Mouse (Mus musculus): ENCODE measurements at regions not wholly inside any gene's neighbourhood (a gene's known extent, or its start where the extent isn't known, plus 50 kb on each side); places are given as distances from the start of the nearest gene placed in this dataset.

GRCm38 (mm10) chr9:92767532-92767931 lies 225.5 kb downstream of the Plod2 start:
- Histone ChIP-seq H3K4me3 (ENCODE audit: low read depth, low read length) (no peak overlapping the region), H3K9ac (replicated peaks; ENCODE audit: low read length, poor library complexity, severe bottlenecking) (no peak overlapping the region), H3K9me3 (ENCODE audit: low read length) (no peaks in the 10 kb centered on the region), H3K27ac (ENCODE audit: low read depth, low read length) (no peak overlapping the region), H3K4me2 (ENCODE audit: low read depth, low read length, poor library complexity, severe bottlenecking) (no peak overlapping the region), H3K4me1 (ENCODE audit: insufficient read depth, low read length) (no peaks in the 10 kb centered on the region), H3K27me3 (ENCODE audit: insufficient read depth, low read length) (no peaks in the 10 kb centered on the region), H3K36me3 (ENCODE audit: insufficient read depth, low read length) (no peaks in the 10 kb centered on the region)
- DNase-seq (ENCODE audit: low spot score), result no peak
- ATAC-seq (ENCODE audit: low FRiP score), result no peak
- no peak for TF ChIP-seq CTCF (IDR thresholded peaks at IDR 0.05)

DNA sequence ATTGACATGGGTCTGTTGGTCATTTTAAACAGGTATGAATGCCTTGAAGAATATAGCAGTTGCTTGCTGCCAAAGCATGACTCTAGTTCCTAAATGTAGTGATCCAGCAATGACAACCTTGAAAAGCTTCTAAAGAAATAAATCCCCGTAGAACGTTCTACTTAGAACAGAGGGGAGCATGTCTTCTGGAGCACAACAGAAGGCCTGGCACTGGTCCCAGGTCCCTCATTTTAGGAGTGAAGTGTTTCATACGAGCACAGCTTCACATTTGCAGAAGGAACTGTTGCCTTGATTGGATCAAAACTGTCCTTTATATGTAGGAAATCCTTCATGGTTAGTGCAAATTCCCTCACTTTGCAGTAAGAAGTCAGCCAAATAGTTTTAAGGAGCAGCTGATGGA lies 226.4 kb downstream of the Plod2 start:
- DNase-seq (ENCODE audit: low spot score), result no peak
- H3K9ac ChIP-seq (replicated peaks; ENCODE audit: low read length, poor library complexity, severe bottlenecking), result no peak overlapping the region
- 67% methylated on average over 3 of the region's 3 CpGs for WGBS
- H3K4me2 ChIP-seq (ENCODE audit: low read depth, low read length, poor library complexity, severe bottlenecking), result no peak overlapping the region
- ATAC-seq (ENCODE audit: low FRiP score), result no peak
- no peaks in the 10 kb centered on the region for H3K27me3 ChIP-seq (ENCODE audit: insufficient read depth, low read length)
- H3K27ac ChIP-seq (ENCODE audit: low read depth, low read length), result no peak overlapping the region
- no peaks in the 10 kb centered on the region for H3K36me3 ChIP-seq (ENCODE audit: insufficient read depth, low read length)
- no peak for TF ChIP-seq CTCF (IDR thresholded peaks at IDR 0.05)
- H3K4me1 ChIP-seq (ENCODE audit: insufficient read depth, low read length), result no peaks in the 10 kb centered on the region
- no peak overlapping the region for H3K4me3 ChIP-seq (ENCODE audit: low read depth, low read length)
- H3K9me3 ChIP-seq (ENCODE audit: low read length), result no peaks in the 10 kb centered on the region

- no peaks in the 10 kb centered on the region for H3K27me3 ChIP-seq (ENCODE audit: insufficient read depth, low read length)
- no peak overlapping the region for H3K4me2 ChIP-seq (ENCODE audit: low read depth, low read length, poor library complexity, severe bottlenecking)
- no peak overlapping the region for H3K27ac ChIP-seq (ENCODE audit: low read depth, low read length)
- H3K9ac ChIP-seq (replicated peaks; ENCODE audit: low read length, poor library complexity, severe bottlenecking), result no peak overlapping the region
- ATAC-seq (ENCODE audit: low FRiP score) (no peak), DNase-seq (ENCODE audit: low spot score) (no peak)
- H3K36me3 ChIP-seq (ENCODE audit: insufficient read depth, low read length), result no peaks in the 10 kb centered on the region
- peak; percentile 52 for TF ChIP-seq CTCF (IDR thresholded peaks at IDR 0.05)
- H3K4me1 ChIP-seq (ENCODE audit: insufficient read depth, low read length), result no peaks in the 10 kb centered on the region
- H3K9me3 ChIP-seq (ENCODE audit: low read length), result no peaks in the 10 kb centered on the region
- no peak overlapping the region for H3K4me3 ChIP-seq (ENCODE audit: low read depth, low read length)
- WGBS, result 69% methylated on average over 2 of the region's 2 CpGs
These were observed 227.5 kb downstream of the Plod2 start for GRCm38 (mm10) chr9:92769528-92769927.

- TF ChIP-seq CTCF (IDR thresholded peaks at IDR 0.05), result no peak
These were observed 229.0 kb downstream of the Plod2 start for GRCm38 (mm10) chr9:92771002-92771401.

DNA sequence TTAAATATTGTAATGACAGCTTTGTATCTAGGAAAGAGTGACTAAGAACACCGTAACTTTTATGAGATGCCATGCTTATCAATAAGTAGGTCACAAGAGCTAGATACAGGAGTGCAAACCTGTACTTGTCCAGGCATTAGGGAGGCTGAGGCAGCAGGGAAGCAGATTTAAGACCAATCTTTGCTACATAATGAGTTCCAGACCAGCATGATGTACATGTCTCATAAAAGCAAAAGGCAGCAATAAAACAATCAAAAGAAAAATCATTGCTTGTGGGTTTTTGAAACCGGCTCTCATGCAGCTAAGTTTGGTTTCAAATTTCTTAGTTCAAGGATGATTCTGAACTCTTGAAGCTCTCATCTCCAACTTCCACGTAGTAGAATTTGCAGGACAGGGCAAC lies 229.7 kb downstream of the Plod2 start:
- 73% methylated on average over 3 of the region's 3 CpGs for WGBS
- DNase-seq (ENCODE audit: low spot score), result no peak

More at GRCm38 (mm10) chr9:92771002-92771401, 229.0 kb downstream of the Plod2 start:
- Histone ChIP-seq H3K9me3 (ENCODE audit: low read length) (no peaks in the 10 kb centered on the region), H3K36me3 (ENCODE audit: insufficient read depth, low read length) (no peaks in the 10 kb centered on the region), H3K9ac (replicated peaks; ENCODE audit: low read length, poor library complexity, severe bottlenecking) (no peak overlapping the region), H3K27me3 (ENCODE audit: insufficient read depth, low read length) (no peaks in the 10 kb centered on the region), H3K4me3 (ENCODE audit: low read depth, low read length) (no peak overlapping the region), H3K4me2 (ENCODE audit: low read depth, low read length, poor library complexity, severe bottlenecking) (no peak overlapping the region), H3K4me1 (ENCODE audit: insufficient read depth, low read length) (no peaks in the 10 kb centered on the region), H3K27ac (ENCODE audit: low read depth, low read length) (no peak overlapping the region)
- ATAC-seq (ENCODE audit: low FRiP score), result no peak
- WGBS, result 69% methylated on average over 2 of the region's 2 CpGs
- DNase-seq (ENCODE audit: low spot score), result no peak

GRCm38 (mm10) chr9:92782922-92783454 lies 241.0 kb downstream of the Plod2 start:
- no peaks in the 10 kb centered on the region for H3K36me3 ChIP-seq (ENCODE audit: insufficient read depth, low read length)
- no peak overlapping the region for H3K27ac ChIP-seq (ENCODE audit: low read depth, low read length)
- ATAC-seq (ENCODE audit: low FRiP score) (no peak), DNase-seq (ENCODE audit: low spot score) (no peak)
- no peak overlapping the region for H3K9ac ChIP-seq (replicated peaks; ENCODE audit: low read length, poor library complexity, severe bottlenecking)
- H3K9me3 ChIP-seq (ENCODE audit: low read length), result no peaks in the 10 kb centered on the region
- TF ChIP-seq CTCF (IDR thresholded peaks at IDR 0.05), result no peak
- no peak overlapping the region for H3K4me2 ChIP-seq (ENCODE audit: low read depth, low read length, poor library complexity, severe bottlenecking)
- H3K27me3 ChIP-seq (ENCODE audit: insufficient read depth, low read length), result no peaks in the 10 kb centered on the region
- no peak overlapping the region for H3K4me3 ChIP-seq (ENCODE audit: low read depth, low read length)
- no peaks in the 10 kb centered on the region for H3K4me1 ChIP-seq (ENCODE audit: insufficient read depth, low read length)

More for the DNA sequence above, 229.7 kb downstream of the Plod2 start:
- Histone ChIP-seq H3K9me3 (ENCODE audit: low read length) (no peaks in the 10 kb centered on the region), H3K27ac (ENCODE audit: low read depth, low read length) (no peak overlapping the region), H3K4me3 (ENCODE audit: low read depth, low read length) (no peak overlapping the region), H3K4me2 (ENCODE audit: low read depth, low read length, poor library complexity, severe bottlenecking) (no peak overlapping the region), H3K9ac (replicated peaks; ENCODE audit: low read length, poor library complexity, severe bottlenecking) (no peak overlapping the region), H3K36me3 (ENCODE audit: insufficient read depth, low read length) (no peaks in the 10 kb centered on the region), H3K4me1 (ENCODE audit: insufficient read depth, low read length) (no peaks in the 10 kb centered on the region), H3K27me3 (ENCODE audit: insufficient read depth, low read length) (no peaks in the 10 kb centered on the region)
- TF ChIP-seq CTCF (IDR thresholded peaks at IDR 0.05), result no peak
- ATAC-seq (ENCODE audit: low FRiP score), result no peak
